Mouse (Mus musculus) midbrain, postnatal 0 days (tissue): ENCODE data around the gene Klf2. TPM values are rescaled to one million over a fixed set of nuclear protein-coding genes. Genes with fewer than 3 reads are reported as not detected.

ENCODE experiments used
- ATAC-seq: fragments of 200-750 bp; cut with Nextera tagmentation; 2 replicates; pipeline ENCODE4 v1.8.0; 2017; ENCODE audit warnings: moderate number of reproducible peaks, mild to moderate bottlenecking, moderate TSS enrichment, moderate library complexity; ENCODE audit not compliant: low FRiP score
- DNase-seq: peaks from one replicate; pipeline ENCODE4 v3.0.0-alpha.2; 2015; ENCODE audit warnings: low spot score
- H3K27ac ChIP-seq: fragments of 300-500 bp; sonication (generic); 2 replicates; pipeline ENCODE4 v1.5.1; 2014; ENCODE audit warnings: low read depth, mild to moderate bottlenecking, low read length, mixed read lengths
- H3K27me3 ChIP-seq: fragments of 300-500 bp; sonication (generic); 2 replicates; pipeline ENCODE4 v1.6.1; 2014; ENCODE audit warnings: low read length, control low read depth, mixed read lengths; ENCODE audit not compliant: insufficient read depth
- H3K36me3 ChIP-seq: fragments of 300-500 bp; sonication (generic); 2 replicates; pipeline ENCODE4 v1.6.1; 2014; ENCODE audit warnings: low read length, control low read depth, mixed read lengths; ENCODE audit not compliant: insufficient read depth
- H3K4me1 ChIP-seq: fragments of 300-500 bp; sonication (generic); 2 replicates; pipeline ENCODE4 v1.6.1; 2014; ENCODE audit warnings: mild to moderate bottlenecking, control low read depth, antibody characterized with exemption, low read length, mixed read lengths; ENCODE audit not compliant: insufficient read depth
- H3K4me2 ChIP-seq: fragments of 300-500 bp; sonication (generic); 2 replicates; pipeline ENCODE4 v1.6.1; 2014; ENCODE audit warnings: low read depth, mild to moderate bottlenecking, low read length, mixed read lengths; ENCODE audit not compliant: poor library complexity, severe bottlenecking
- H3K4me3 ChIP-seq: fragments of 300-500 bp; sonication (generic); 2 replicates; pipeline ENCODE4 v1.5.1; 2014; ENCODE audit warnings: low read depth, mild to moderate bottlenecking, low read length, moderate library complexity
- H3K9ac ChIP-seq: fragments of 300-500 bp; sonication (generic); replicated peaks from 2 replicates; pipeline ENCODE4 v1.6.1; 2014; ENCODE audit warnings: mild to moderate bottlenecking, low read length, moderate library complexity, mixed read lengths; ENCODE audit not compliant: poor library complexity, severe bottlenecking
- H3K9me3 ChIP-seq: fragments of 300-500 bp; sonication (generic); 2 replicates; pipeline ENCODE4 v1.6.1; 2016; ENCODE audit warnings: low read length, control low read depth
- CTCF ChIP-seq: IDR thresholded peaks from 2 replicates; pipeline ENCODE4 v1.5.1; 2016; ENCODE audit warnings: antibody characterized with exemption, mild to moderate bottlenecking
- WGBS: fragments of 180-500 bp; shearing (Covaris S2); extraction: QIAGEN DNeasy Blood & Tissue Kit; methylation state at CpG from one replicate; pipeline ENCODE4 v1.1.7; 2014; 5-methylcytosine and 5-hydroxymethylcytosine counted together
- polyA plus RNA-seq: library from polyadenylated mRNA; unstranded; fragments of >200 nt; fragmentation: Nextera tagmentation; extraction: Ambion mirVana; gene quantifications from 2 replicates; pipeline ENCODE4 v1.2.1, GENCODE M21; 2015
- total RNA-seq: library from RNA; depleted of rRNA; stranded (reverse); fragments of >200 nt; gene quantifications from 2 replicates; pipeline ENCODE4 v1.2.3, GENCODE M21; 2014

Klf2 gene
- total and polyA plus RNA-seq, 2 experiments from 2014 or later: 7.8 to 10.5 TPM

GRCm38 (mm10) chr8:72324036-72324706 is 5.3 kb downstream of the Klf2 start:
- Histone ChIP-seq H3K9ac (no peak overlapping the region), H3K4me2 (no peak overlapping the region), H3K4me1 (no peaks in the 10 kb centered on the region), H3K36me3 (peaks cover 9% of the 10 kb centered on the region; the same call in 1 of the 2 replicates), H3K27ac (no peak overlapping the region), H3K27me3 (peaks cover 22% of the 10 kb centered on the region), H3K9me3 (no peaks in the 10 kb centered on the region), H3K4me3 (no peak overlapping the region)
- TF ChIP-seq CTCF: no peak
- no peak for ATAC-seq
- DNase-seq: no peak
- WGBS: 80% methylated on average over 10 of the region's 10 CpGs

- Histone ChIP-seq H3K9me3 (no peaks in the 10 kb centered on the region), H3K4me3 (no peak overlapping the region), H3K27ac (no peak overlapping the region), H3K9ac (no peak overlapping the region), H3K36me3 (peaks cover 9% of the 10 kb centered on the region; the same call in 1 of the 2 replicates), H3K27me3 (peaks cover 17% of the 10 kb centered on the region), H3K4me2 (no peak overlapping the region), H3K4me1 (no peaks in the 10 kb centered on the region)
- DNase-seq (no peak), ATAC-seq (no peak)
- WGBS: 67% methylated on average over 2 of the region's 2 CpGs
- TF ChIP-seq CTCF: no peak
Observed at GRCm38 (mm10) chr8:72324708-72325107, 5.9 kb downstream of the Klf2 start.

- no peak overlapping the region for H3K4me2 ChIP-seq
- WGBS: 90% methylated on average over 3 of the region's 3 CpGs
- H3K27me3 ChIP-seq: no peaks in the 10 kb centered on the region
- no peak for TF ChIP-seq CTCF
- H3K4me1 ChIP-seq: no peaks in the 10 kb centered on the region
- no peak overlapping the region for H3K4me3 ChIP-seq
- H3K9ac ChIP-seq: no peak overlapping the region
- no peaks in the 10 kb centered on the region for H3K9me3 ChIP-seq
- no peak overlapping the region for H3K27ac ChIP-seq
- no peak for DNase-seq
- peaks cover 18% of the 10 kb centered on the region; the same call in 1 of the 2 replicates for H3K36me3 ChIP-seq
- no peak for ATAC-seq
Observed at GRCm38 (mm10) chr8:72329116-72329515, 10.3 kb downstream of the Klf2 start.

- H3K4me3 ChIP-seq: no peak overlapping the region
- peaks cover 26% of the 10 kb centered on the region for H3K36me3 ChIP-seq
- no peaks in the 10 kb centered on the region for H3K4me1 ChIP-seq
- ATAC-seq: no peak
- no peak for TF ChIP-seq CTCF
- H3K27me3 ChIP-seq: no peaks in the 10 kb centered on the region
- no peak overlapping the region for H3K4me2 ChIP-seq
- H3K27ac ChIP-seq: no peak overlapping the region
- 83% methylated on average over 6 of the region's 6 CpGs for WGBS
- no peak overlapping the region for H3K9ac ChIP-seq
- no peak for DNase-seq
- H3K9me3 ChIP-seq: no peaks in the 10 kb centered on the region
Observed at GRCm38 (mm10) chr8:72330806-72331516, 12.1 kb downstream of the Klf2 start.

GRCm38 (mm10) chr8:72331631-72332030 is 12.8 kb downstream of the Klf2 start:
- ATAC-seq (no peak), DNase-seq (no peak)
- TF ChIP-seq CTCF: no peak
- WGBS: 93% methylated on average over 4 of the region's 4 CpGs
- Histone ChIP-seq H3K9ac (no peak overlapping the region), H3K36me3 (peaks cover 26% of the 10 kb centered on the region), H3K4me2 (no peak overlapping the region), H3K4me3 (no peak overlapping the region), H3K4me1 (no peaks in the 10 kb centered on the region), H3K9me3 (no peaks in the 10 kb centered on the region), H3K27me3 (no peaks in the 10 kb centered on the region), H3K27ac (no peak overlapping the region)

GRCm38 (mm10) chr8:72333429-72334143 is 14.8 kb downstream of the Klf2 start:
- Histone ChIP-seq H3K27me3 (no peaks in the 10 kb centered on the region), H3K27ac (no peak overlapping the region), H3K4me3 (no peak overlapping the region), H3K36me3 (peaks cover 30% of the 10 kb centered on the region), H3K9me3 (no peaks in the 10 kb centered on the region), H3K9ac (no peak overlapping the region), H3K4me2 (no peak overlapping the region), H3K4me1 (no peaks in the 10 kb centered on the region)
- DNase-seq (no peak), ATAC-seq (no peak)
- 59% methylated on average over 3 of the region's 3 CpGs for WGBS
- no peak for TF ChIP-seq CTCF
